Mouse (Mus musculus): Measurements from ENCODE around the gene Npas2. TPM values are rescaled to one million over a fixed set of nuclear protein-coding genes. Genes with fewer than 3 reads are reported as not detected.

Gene Npas2
- total and polyA plus RNA-seq, 2 experiments from 2014 or later, result 0.80 to 2.8 TPM

GRCm38 (mm10) chr1:39180517-39180916 is 13.0 kb upstream of the Npas2 start:
- Histone ChIP-seq H3K36me3 (ENCODE audit: insufficient read depth, low read length) (no peaks in the 10 kb centered on the region), H3K27ac (no peak overlapping the region), H3K9me3 (ENCODE audit: low read length) (no peaks in the 10 kb centered on the region), H3K27me3 (ENCODE audit: insufficient read depth, low read length) (no peaks in the 10 kb centered on the region), H3K9ac (replicated peaks; ENCODE audit: low read length) (no peak overlapping the region), H3K4me1 (ENCODE audit: insufficient read depth, low read length) (no peaks in the 10 kb centered on the region), H3K4me3 (ENCODE audit: low read length) (no peak overlapping the region), H3K4me2 (ENCODE audit: low read depth, low read length) (no peak overlapping the region)
- TF ChIP-seq CTCF (IDR thresholded peaks at IDR 0.05; ENCODE audit: low read depth), result no peak
- WGBS, result 93% methylated on average over 1 of the region's 1 CpGs
- ATAC-seq (no peak), DNase-seq (ENCODE audit: low spot score) (no peak)

GRCm38 (mm10) chr1:39181901-39182300 is 11.6 kb upstream of the Npas2 start:
- Histone ChIP-seq H3K36me3 (ENCODE audit: insufficient read depth, low read length) (no peaks in the 10 kb centered on the region), H3K9ac (replicated peaks; ENCODE audit: low read length) (no peak overlapping the region), H3K27ac (no peak overlapping the region), H3K4me2 (ENCODE audit: low read depth, low read length) (no peak overlapping the region), H3K4me1 (ENCODE audit: insufficient read depth, low read length) (no peaks in the 10 kb centered on the region), H3K4me3 (ENCODE audit: low read length) (no peak overlapping the region), H3K27me3 (ENCODE audit: insufficient read depth, low read length) (no peaks in the 10 kb centered on the region), H3K9me3 (ENCODE audit: low read length) (no peaks in the 10 kb centered on the region)
- no peak for TF ChIP-seq CTCF (IDR thresholded peaks at IDR 0.05; ENCODE audit: low read depth)
- DNase-seq (ENCODE audit: low spot score), result no peak
- no peak for ATAC-seq
- 82% methylated on average over 4 of the region's 4 CpGs for WGBS

GRCm38 (mm10) chr1:39185833-39186232 is 7.7 kb upstream of the Npas2 start:
- no peaks in the 10 kb centered on the region for H3K9me3 ChIP-seq (ENCODE audit: low read length)
- DNase-seq (ENCODE audit: low spot score) (no peak), ATAC-seq (no peak)
- H3K27ac ChIP-seq, result no peak overlapping the region
- no peaks in the 10 kb centered on the region for H3K27me3 ChIP-seq (ENCODE audit: insufficient read depth, low read length)
- no peaks in the 10 kb centered on the region for H3K4me1 ChIP-seq (ENCODE audit: insufficient read depth, low read length)
- 74% methylated on average over 5 of the region's 5 CpGs for WGBS
- no peak overlapping the region for H3K4me3 ChIP-seq (ENCODE audit: low read length)
- no peak overlapping the region for H3K4me2 ChIP-seq (ENCODE audit: low read depth, low read length)
- H3K36me3 ChIP-seq (ENCODE audit: insufficient read depth, low read length), result no peaks in the 10 kb centered on the region
- no peak for TF ChIP-seq CTCF (IDR thresholded peaks at IDR 0.05; ENCODE audit: low read depth)
- no peak overlapping the region for H3K9ac ChIP-seq (replicated peaks; ENCODE audit: low read length)

- DNase-seq (ENCODE audit: low spot score), result no peak
- H3K27ac ChIP-seq, result no peak overlapping the region
- no peaks in the 10 kb centered on the region for H3K36me3 ChIP-seq (ENCODE audit: insufficient read depth, low read length)
- 49% methylated on average over 6 of the region's 6 CpGs for WGBS
- H3K4me2 ChIP-seq (ENCODE audit: low read depth, low read length), result no peak overlapping the region
- ATAC-seq, result no peak
- no peak for TF ChIP-seq CTCF (IDR thresholded peaks at IDR 0.05; ENCODE audit: low read depth)
- no peak overlapping the region for H3K4me3 ChIP-seq (ENCODE audit: low read length)
- no peaks in the 10 kb centered on the region for H3K4me1 ChIP-seq (ENCODE audit: insufficient read depth, low read length)
- H3K27me3 ChIP-seq (ENCODE audit: insufficient read depth, low read length), result no peaks in the 10 kb centered on the region; the same call in 1 of the 2 replicates
- no peak overlapping the region for H3K9ac ChIP-seq (replicated peaks; ENCODE audit: low read length)
- H3K9me3 ChIP-seq (ENCODE audit: low read length), result no peaks in the 10 kb centered on the region
These were observed 6.7 kb upstream of the Npas2 start for GRCm38 (mm10) chr1:39186711-39187437.

- H3K9me3 ChIP-seq (ENCODE audit: low read length), result no peaks in the 10 kb centered on the region
- no peak overlapping the region for H3K27ac ChIP-seq
- WGBS, result 70% methylated on average over 5 of the region's 5 CpGs
- ATAC-seq, result no peak
- no peak for TF ChIP-seq CTCF (IDR thresholded peaks at IDR 0.05; ENCODE audit: low read depth)
- no peak overlapping the region for H3K4me2 ChIP-seq (ENCODE audit: low read depth, low read length)
- DNase-seq (ENCODE audit: low spot score), result no peak
- H3K36me3 ChIP-seq (ENCODE audit: insufficient read depth, low read length), result no peaks in the 10 kb centered on the region
- H3K4me3 ChIP-seq (ENCODE audit: low read length), result no peak overlapping the region
- peaks cover 15% of the 10 kb centered on the region for H3K27me3 ChIP-seq (ENCODE audit: insufficient read depth, low read length)
- H3K9ac ChIP-seq (replicated peaks; ENCODE audit: low read length), result no peak overlapping the region
- no peaks in the 10 kb centered on the region; the same call in 1 of the 2 replicates for H3K4me1 ChIP-seq (ENCODE audit: insufficient read depth, low read length)
These were observed 2.4 kb upstream of the Npas2 start for GRCm38 (mm10) chr1:39191122-39191521.

- 0 out of 2 replicates have a peak overlapping the region, but pooled peaks have one; percentile 20 for H3K27ac ChIP-seq
- peak overlapping the region; percentile 98 for H3K4me2 ChIP-seq (ENCODE audit: low read depth, low read length)
- H3K9me3 ChIP-seq (ENCODE audit: low read length), result no peaks in the 10 kb centered on the region
- H3K4me1 ChIP-seq (ENCODE audit: insufficient read depth, low read length), result no peaks in the 10 kb centered on the region; the same call in 1 of the 2 replicates
- peak overlapping the region; percentile 71 for H3K9ac ChIP-seq (replicated peaks; ENCODE audit: low read length)
- ATAC-seq, result peak; percentile 41
- H3K36me3 ChIP-seq (ENCODE audit: insufficient read depth, low read length), result no peaks in the 10 kb centered on the region
- TF ChIP-seq CTCF (IDR thresholded peaks at IDR 0.05; ENCODE audit: low read depth), result peak; percentile 38; the same call in 1 of the 2 replicates
- peak overlapping the region; percentile 75 for H3K4me3 ChIP-seq (ENCODE audit: low read length)
- peak; percentile 59 for DNase-seq (ENCODE audit: low spot score)
- H3K27me3 ChIP-seq (ENCODE audit: insufficient read depth, low read length), result peaks cover 19% of the 10 kb centered on the region
- WGBS, result 1% methylated on average over 28 of the region's 28 CpGs
These were observed 1.0 kb upstream of the Npas2 start for GRCm38 (mm10) chr1:39192460-39192996.
